Mouse (Mus musculus): ENCODE measurements at regions not wholly inside any gene's neighbourhood (a gene's known extent, or its start where the extent isn't known, plus 50 kb on each side); places are given as distances from the start of the nearest gene placed in this dataset.

DNA sequence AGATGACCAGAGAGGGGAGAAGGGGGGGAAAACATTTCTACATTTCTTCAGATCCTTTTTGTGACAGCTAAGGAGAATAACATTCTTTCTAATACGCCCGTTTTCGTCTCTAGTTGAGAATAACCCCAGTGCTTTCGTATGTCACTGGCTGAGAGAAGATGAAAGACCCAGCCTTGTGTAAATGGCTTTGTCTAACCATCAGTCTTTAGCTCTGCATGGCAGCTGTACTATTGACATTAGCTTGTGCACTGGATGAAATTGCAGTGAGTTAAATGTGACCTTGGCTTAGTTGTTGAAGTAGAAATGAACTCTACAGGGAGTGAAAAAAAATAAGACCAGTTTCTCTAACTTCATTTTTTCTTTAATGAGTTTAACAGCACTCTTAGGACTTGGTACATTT, 368.7 kb upstream of the Dach1 start:
- no peak for DNase-seq (ENCODE audit: low spot score in 2 of 2)

DNA sequence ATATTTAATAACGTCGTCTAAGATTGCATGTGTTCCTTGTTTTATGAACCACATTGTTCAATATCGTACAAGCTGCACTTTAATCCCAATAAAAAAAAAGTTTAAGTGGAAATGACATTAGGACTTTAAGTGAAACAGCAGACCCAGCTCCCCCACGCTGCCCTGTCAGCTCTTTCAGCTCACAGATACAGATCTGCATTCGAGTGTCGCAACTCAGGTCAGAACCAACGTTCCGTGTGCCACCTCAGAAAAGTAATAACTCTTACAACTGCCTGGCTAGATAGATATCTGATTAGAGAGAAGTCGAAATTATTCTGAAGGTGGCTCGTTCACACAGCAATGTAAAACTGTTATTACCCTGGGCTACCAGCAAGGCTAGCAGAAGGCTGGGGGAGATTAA, 364.0 kb upstream of the Dach1 start:
- no peak for DNase-seq (ENCODE audit: low spot score in 2 of 2)

DNA sequence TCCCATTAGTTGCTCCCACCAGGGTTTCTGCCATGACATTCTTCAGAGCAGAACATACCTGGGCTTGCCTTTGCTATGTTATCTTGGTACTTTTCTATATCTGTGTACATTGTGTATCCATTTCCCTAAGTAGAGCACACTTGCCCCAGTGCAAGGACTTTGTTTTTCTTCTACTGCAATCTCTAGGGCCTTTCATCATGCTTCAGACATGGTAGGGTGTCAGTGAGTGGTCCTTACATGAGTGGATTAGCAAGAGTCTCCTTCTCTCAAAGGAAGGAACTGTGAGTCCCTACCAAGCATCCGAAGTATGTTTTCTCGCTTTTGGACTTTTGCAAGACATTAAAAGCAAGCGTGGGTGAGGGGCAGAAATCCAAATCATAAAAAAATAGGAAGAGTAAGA, 351.4 kb upstream of the Dach1 start:
- no peak for DNase-seq (ENCODE audit: low spot score in 2 of 2)

DNA sequence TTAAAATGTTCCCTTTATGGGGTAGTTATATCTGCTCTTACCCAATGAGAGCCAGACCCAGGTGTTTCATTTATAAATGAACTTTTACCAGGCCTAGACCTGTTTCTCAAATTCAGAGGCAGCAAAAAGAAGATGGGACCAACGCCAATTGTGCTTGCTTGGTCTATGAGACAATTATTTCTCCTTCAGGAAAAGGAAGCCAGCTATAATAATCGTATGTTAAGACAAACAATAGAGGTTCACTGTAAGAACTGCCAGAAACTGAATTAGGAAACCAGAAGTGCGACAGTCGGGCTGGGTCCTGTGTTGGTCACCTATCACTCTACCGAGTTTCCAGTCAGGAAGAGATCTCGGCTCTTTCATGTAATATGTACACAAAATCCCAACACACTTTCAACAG, 335.8 kb upstream of the Dach1 start:
- DNase-seq (ENCODE audit: low spot score in 2 of 2) = no peak

DNA sequence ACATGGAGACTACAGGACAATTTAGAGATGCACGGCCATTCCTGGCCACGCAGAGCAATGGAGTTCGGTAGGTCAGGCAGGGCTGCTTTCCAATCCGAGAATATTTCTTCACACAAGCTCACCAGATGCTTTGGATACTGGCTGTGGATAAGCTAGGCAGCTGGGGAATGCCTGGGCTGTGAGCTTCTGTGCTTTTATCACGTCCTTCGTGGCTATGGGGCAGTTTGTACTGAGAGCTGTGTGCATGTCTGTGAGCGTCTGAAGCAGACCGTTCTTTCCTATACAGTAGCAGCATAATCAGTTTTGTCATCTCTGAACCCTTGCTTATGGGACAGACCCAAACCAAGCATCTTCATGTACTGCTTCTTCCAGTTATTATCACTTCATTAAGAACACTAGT, 307.9 kb upstream of the Dach1 start:
- no peak for DNase-seq (ENCODE audit: low spot score in 2 of 2)

DNA sequence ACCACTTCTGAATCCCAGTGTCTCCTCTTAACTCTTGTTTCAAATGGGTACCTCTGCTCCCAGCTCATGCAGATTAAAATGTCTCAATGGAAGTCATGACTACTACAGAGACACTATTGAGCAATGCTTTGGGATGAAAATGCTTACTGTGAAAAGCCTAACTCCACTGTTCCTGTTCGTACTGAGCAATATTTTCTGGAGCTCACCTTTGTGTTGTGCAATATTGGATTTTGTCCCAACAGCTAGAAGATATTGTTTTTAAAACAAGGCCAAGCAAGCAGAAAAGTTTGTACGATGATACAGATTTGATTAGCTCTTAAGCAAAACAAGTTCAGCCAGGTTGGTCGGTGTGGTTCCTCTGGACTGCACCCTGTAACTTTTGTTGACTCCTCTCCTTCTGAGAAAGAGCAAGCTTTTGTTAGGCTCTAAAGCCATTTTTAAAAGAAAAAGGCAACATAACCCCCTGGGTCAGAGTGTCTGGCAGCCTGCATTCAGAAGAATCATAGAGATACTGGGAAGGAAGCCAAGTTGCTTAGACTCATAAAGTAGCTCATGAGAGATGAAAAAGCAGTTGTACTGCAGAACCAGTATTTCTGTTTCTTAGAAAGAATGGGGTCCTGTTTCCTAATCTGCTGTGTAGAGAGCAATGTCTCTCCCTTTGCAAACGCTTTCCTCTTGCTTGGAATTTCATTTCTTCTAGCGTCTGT, 302.4 kb upstream of the Dach1 start:
- DNase-seq (ENCODE audit: low spot score in 2 of 2) = no peak

DNA sequence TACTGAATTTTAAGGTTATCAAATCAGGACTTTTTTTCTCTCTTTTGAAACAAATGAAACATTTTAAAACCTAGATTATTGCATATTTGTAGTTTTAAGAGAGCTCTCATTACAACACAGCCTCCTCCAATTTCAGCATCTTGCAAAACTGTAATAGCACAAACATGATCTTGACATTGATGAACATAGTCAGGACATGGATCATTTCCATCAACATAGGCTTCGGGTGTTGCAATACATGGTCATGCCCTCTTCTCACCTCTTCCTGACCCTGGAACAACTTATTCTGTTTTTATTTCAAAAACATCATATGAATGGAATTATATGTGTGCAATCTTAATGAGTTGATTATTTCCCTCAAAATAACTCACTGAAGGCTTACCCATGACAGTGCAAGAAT, 284.9 kb upstream of the Dach1 start:
- no peak for DNase-seq (ENCODE audit: low spot score in 2 of 2)

DNA sequence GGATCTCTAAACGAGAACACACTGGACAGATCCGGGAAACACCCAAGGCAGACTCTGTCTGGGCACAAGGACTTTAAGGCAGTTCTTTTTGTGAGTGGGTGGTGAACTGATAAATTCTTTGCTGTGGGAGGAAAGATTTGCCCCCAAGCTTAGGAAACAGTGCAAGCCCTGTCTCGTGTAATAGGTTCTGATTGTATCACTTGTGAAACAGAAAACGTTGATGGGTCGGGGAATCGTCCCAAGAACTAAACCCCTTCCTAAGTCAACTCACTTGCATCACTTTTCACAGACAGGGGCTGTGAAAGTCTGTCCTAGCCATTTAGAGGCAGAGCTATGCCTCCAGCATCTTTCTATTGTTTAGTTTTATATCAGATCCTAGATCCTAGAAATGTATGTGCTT, 282.6 kb upstream of the Dach1 start:
- no peak for DNase-seq (ENCODE audit: low spot score in 2 of 2)

DNA sequence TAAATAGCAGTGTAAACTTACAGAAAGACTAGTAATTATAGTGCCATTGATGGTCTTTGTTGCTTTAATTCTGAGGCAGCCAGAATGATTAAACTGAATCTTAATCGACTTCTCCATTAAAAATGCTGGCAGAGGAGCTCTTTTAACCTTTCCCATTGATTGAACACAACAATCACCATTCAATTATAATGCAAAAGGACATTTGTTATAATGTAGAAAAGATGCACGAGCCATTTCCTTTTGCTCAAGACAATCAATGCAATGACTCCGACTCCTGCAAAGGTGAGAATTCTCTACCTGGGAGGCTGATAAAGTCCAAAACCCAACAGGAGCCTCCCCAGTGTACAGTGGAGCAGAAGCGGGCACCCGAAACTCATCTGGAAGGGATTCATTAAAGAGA, 280.0 kb upstream of the Dach1 start:
- DNase-seq (ENCODE audit: low spot score in 2 of 2) = no peak

DNA sequence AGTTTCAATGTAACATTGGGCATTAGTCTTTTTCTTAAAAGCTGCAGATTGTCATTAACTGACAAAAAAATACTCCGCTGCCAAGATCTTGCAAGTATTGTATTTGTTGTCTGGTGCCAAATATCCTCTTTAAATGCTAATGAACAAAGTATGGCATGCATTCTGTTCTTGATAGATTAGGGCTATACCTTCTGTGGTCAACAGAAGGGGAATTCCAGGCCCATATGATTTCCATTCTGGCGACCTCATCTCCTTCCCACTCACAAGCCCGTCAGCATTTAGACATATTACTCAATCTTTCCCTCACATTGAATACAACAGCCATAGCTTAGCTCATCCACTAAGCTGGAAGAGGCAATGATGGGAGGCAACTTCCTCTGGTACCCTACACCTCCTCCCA, 272.8 kb upstream of the Dach1 start:
- DNase-seq (ENCODE audit: low spot score in 2 of 2) = no peak

DNA sequence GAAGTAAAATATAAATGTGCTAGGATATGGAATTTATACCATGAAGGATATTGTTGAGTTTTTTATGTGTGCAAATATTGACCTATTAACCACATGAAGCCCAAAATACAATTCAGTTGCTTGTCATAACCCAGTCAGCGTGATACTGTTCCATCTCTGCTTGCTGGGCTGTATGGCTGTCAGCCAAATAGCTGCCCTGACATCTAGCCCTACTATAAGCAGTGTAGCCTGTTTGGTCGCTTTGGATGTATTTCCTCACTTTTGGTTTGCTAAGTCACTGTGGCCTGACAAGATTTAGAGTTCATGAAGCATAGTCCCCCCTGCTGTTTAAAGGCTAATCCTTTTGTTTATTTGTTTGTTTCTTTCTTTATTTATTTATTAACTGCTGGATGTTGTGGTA, 272.4 kb upstream of the Dach1 start:
- no peak for DNase-seq (ENCODE audit: low spot score in 2 of 2)

DNA sequence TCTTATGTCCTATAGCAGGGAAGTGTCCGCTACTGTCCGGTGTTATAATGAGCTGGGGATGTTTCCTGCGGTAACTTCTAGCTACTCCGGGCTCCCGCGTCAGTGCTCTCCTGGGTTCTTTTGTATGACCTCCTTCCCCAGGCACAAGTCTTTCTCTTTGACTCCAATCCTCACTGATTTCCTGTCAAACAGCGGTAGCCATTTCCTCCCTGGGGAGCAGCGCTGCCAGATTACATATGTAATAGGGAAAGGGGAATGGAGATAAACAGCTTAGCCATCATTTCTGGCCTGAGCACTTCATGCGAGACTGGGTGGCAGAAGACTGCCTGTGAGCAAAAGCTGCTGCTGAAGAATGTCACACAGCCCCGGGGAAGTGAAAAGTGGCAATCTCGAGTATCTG, 262.4 kb upstream of the Dach1 start:
- DNase-seq (ENCODE audit: low spot score in 2 of 2) = no peak

DNA sequence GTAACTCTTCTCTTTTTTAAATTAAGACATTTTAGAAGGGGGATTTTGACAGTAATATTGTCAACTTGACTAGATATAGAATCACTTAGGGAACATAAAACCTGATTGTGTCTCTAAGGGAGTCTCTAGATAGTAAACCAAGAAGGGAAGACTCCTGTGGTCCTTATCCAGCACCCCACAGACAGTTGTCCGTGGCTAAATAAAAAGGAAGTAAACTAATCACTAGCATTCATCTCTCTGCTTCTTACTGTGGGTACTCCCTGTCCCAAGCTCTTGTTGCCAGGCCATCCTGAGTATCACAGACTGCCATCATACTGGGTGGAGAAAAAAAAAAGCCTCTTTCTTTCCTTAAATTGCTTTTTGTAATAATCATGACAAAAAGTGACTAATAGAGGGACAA, 248.2 kb upstream of the Dach1 start:
- DNase-seq (ENCODE audit: low spot score in 2 of 2) = no peak

DNA sequence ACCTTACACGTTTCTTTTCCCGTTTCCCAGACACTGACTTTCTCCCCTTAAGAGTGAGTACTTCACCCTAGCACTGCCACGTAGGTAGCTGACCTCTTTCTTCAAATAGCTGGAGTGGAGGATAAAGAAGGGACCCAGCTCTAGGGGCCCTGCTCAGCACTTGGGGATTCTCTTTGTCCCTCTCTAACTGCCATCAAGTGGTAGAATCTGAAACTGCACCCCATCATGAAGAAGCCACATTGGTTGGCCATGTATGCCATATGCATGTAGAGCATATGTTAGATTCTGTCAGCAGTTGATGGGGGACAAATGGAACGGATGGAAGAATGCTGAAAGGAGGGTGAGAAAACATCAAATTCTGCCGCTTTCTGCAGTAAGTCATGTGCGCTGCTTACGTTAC, 244.6 kb upstream of the Dach1 start:
- no peak for DNase-seq (ENCODE audit: low spot score in 2 of 2)

DNA sequence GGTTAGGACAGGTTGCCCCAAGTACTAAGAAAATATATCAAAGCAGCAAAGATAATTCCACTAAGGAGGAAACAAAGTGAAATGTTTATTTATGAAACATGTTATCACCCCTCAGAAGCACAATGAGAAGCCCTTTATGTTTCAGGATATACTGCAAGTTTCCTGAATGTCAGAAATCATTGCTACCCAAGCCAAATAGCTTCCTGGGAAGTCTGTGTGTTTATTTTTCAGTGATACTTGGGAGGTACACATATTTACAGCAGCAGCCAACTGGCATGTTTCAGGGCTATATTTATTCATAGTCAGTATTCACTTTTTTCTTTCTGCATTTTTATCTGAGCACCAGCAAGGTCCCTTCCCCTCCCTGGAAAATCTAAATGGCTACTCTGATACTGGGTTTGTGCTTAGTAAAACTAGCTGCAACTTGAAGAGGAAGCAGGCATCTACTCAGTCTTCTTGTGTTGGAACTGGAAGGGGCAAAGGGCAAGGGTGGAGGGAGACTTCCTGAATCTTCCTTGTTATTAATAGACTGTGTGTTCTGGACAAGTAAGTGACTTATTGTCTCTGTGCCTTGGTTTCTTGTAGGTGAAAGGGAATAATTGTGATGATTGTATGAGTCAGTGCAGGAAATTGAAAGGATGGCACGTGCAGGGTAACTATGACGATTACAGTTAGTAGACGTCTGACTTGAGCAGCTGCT, 236.5 kb upstream of the Dach1 start:
- no peak for DNase-seq (ENCODE audit: low spot score in 2 of 2)

DNA sequence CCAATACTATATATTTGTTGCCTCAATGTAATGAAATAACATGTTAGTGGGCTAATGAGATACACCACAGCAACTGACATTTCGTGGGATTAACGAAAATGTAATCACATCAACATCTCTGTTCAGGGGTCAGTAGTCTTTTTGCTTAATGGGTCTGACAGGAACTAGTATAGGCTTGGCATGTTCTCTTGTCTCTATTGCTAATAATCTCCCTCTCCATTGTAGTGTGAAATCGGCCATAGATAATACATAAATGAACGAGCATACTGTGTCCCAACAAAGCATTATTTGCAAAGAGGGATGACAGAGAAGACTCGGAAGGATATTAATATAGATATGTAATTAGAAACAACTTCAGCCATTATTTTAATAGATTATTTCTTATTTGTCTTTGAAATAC, 234.5 kb upstream of the Dach1 start:
- DNase-seq (ENCODE audit: low spot score in 2 of 2) = no peak

DNA sequence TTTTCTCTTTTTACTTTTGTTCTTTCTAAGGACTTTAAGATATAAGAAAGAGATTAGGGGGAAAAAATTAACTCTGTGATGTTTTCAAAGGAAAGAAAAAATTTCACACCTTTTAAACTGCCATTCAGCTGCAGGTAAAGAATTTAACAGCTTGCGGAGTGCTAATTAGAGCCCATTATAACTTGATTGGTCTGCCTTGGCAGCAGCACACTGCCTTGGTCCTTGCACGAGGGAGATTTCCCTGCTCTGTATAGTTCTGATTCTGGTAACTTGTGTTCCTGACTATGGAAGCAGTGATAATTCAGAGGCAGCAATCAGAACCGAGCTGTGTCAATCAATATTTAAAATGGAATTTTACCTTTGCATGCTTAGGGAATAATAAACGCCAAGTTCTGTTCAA, 218.3 kb upstream of the Dach1 start:
- DNase-seq (ENCODE audit: low spot score in 2 of 2) = no peak

All from frontal cortex, postnatal 14 days (tissue).